Mouse (Mus musculus) megakaryocyte, embryonic 14.5 days (primary cell): ENCODE results near the gene Kdm5c.

Experiments
- FLI1 ChIP-seq: IDR thresholded peaks from 2 replicates; pipeline ENCODE4 v1.6.1; 2012; ENCODE audit warnings: low read length, inconsistent platforms, mixed read lengths
- GATA1 ChIP-seq: IDR thresholded peaks from 3 replicates; pipeline ENCODE4 v1.6.1; 2012; ENCODE audit warnings: mixed read lengths, low read length, inconsistent platforms, borderline replicate concordance

DNA sequence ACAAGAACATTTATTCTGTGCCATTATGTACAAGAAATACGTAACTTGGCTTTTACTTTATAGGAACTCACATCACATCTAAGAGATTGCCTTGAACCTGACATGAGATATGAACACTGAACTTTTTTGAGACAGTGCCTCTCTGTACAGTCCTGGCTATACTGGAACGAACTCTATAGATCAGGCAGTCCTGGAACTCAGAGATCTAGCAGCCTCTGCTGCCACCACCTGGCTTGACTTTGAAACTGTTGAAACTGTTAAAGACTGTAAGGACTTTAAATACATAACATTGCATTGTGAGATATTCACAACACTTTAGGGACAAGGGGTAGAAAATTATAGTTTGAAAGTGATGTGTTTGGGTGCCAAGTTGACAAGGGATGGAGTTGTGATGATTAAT lies 75.1 kb downstream of the Kdm5c start:
- no peak for TF ChIP-seq GATA1
- no peak for TF ChIP-seq FLI1
